26 mouse cellular contexts compared by ENCODE assay signal in the genomic region with DNA sequence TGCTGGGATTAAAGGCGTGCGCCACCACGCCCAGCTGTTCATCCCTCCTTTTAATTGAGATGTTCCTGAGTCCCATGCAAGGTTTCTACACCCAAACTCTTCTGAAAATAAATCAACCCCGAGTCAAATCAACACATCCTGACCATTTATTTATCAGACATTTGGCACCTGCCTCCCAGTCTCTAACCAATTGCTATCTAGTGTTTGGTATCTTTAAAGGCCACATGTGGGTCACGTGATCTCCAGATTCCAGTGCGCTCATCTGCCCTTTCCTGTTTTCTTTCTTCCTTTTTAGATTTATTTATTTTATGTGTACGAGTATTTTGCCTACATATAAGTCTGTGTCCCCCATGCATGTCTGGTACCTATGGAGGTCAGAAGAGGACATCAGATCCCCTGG. TPM values are rescaled to one million over a fixed set of nuclear protein-coding genes. Genes with fewer than 3 reads are reported as not detected.
DNase-seq lines count a peak whose midpoint lies in the region; ATAC-seq and TF ChIP-seq lines count a peak whose summit lies in the region.
"Had no signal": no experiment of that assay in that cellular context is flagged by ENCODE, and none has a peak within 500 bp of the region (broad histone marks: within the 10 kb centered on the region; RNA-seq: fewer than 3 reads in every experiment).

No protein-coding gene starts in this region.

- no peak for TF ChIP-seq EP300 in ES-Bruce4 (IDR thresholded peaks at IDR 0.05; ENCODE audit: insufficient read depth, low read depth, low read length)

- H3K27ac ChIP-seq in ES-Bruce4 (ENCODE audit: insufficient read depth, low read length) = peak overlapping the region; percentile 82
- peak overlapping the region; percentile 78 for H3K27ac ChIP-seq in bone marrow, adult 2 months (ENCODE audit: control insufficient read depth, insufficient read depth, low read depth, low read length, poor library complexity)
- H3K27ac ChIP-seq in liver, embryonic 13.5 days = peak overlapping the region; percentile 94
- H3K27ac ChIP-seq: embryonic facial prominence, embryonic 12.5 days; heart, adult 2 months; hindbrain, embryonic 14.5 days; kidney, embryonic 15.5 days; left cerebral cortex, adult 2 months; midbrain, embryonic 10.5 days had no signal

- H3K4me2 ChIP-seq in liver, embryonic 13.5 days = peak overlapping the region; percentile 45
- H3K4me2 ChIP-seq: embryonic facial prominence, embryonic 12.5 days; hindbrain, embryonic 14.5 days; kidney, embryonic 15.5 days had no signal

- no peaks in the 10 kb centered on the region for H3K9me3 ChIP-seq in ES-Bruce4 (replicated peaks; ENCODE audit: control insufficient read depth, insufficient read depth, low read length, poor library complexity, severe bottlenecking)
- no peaks in the 10 kb centered on the region for H3K9me3 ChIP-seq in liver, embryonic 13.5 days (replicated peaks)
- H3K9me3 ChIP-seq: embryonic facial prominence, embryonic 12.5 days; G1E; kidney, embryonic 15.5 days; midbrain, embryonic 10.5 days had no signal

- ATAC-seq in liver, embryonic 13.5 days (ENCODE audit: low read depth) = peak; percentile 23
- no peak for ATAC-seq in frontal cortex, adult (ENCODE audit: low TSS enrichment)
- ATAC-seq: forebrain, embryonic 16.5 days had no signal

- no peak for TF ChIP-seq CTCF in ES-Bruce4 (IDR thresholded peaks at IDR 0.05; ENCODE audit: low read depth, low read length)
- TF ChIP-seq CTCF in bone marrow, adult 2 months (IDR thresholded peaks at IDR 0.05; ENCODE audit: control insufficient read depth, insufficient read depth, low read length) = no peak

- 0 out of 2 replicates have a peak, but pooled peaks cover 2% of the 10 kb centered on the region for H3K36me3 ChIP-seq in ES-Bruce4 (ENCODE audit: control insufficient read depth, insufficient read depth, low read length, poor library complexity, severe bottlenecking)
- no peaks in the 10 kb centered on the region for H3K36me3 ChIP-seq in liver, embryonic 13.5 days
- H3K36me3 ChIP-seq: embryonic facial prominence, embryonic 12.5 days; G1E; kidney, embryonic 15.5 days; midbrain, embryonic 10.5 days had no signal

- H3K4me3 ChIP-seq in ES-Bruce4 (ENCODE audit: low read depth, low read length) = no peak overlapping the region
- H3K4me3 ChIP-seq in bone marrow, adult 2 months (replicated peaks; ENCODE audit: control insufficient read depth, low read depth, low read length) = no peak overlapping the region
- H3K4me3 ChIP-seq in liver, embryonic 13.5 days (replicated peaks) = no peak overlapping the region
- H3K4me3 ChIP-seq: embryonic facial prominence, embryonic 12.5 days; heart, adult 2 months; kidney, embryonic 15.5 days; left cerebral cortex, adult 2 months; midbrain, embryonic 10.5 days had no signal

- H3K9ac ChIP-seq in ES-Bruce4 (ENCODE audit: low read depth, poor library complexity, severe bottlenecking) = no peak overlapping the region; the same call in 1 of the 2 replicates
- H3K9ac ChIP-seq in liver, embryonic 13.5 days = peak overlapping the region; percentile 65; the same call in 1 of the 2 replicates
- H3K9ac ChIP-seq: embryonic facial prominence, embryonic 12.5 days; hindbrain, embryonic 14.5 days; kidney, embryonic 15.5 days had no signal

- no peak for TF ChIP-seq POLR2A in ES-Bruce4 (IDR thresholded peaks at IDR 0.05; ENCODE audit: insufficient read depth, low read length)
- TF ChIP-seq POLR2A in bone marrow, adult 2 months (IDR thresholded peaks at IDR 0.05; ENCODE audit: borderline replicate concordance, control insufficient read depth, low read depth, low read length) = no peak

- DNase-seq in liver, embryonic 13.5 days = peak; percentile 64
- peak; percentile 30 to 60 for DNase-seq in spleen, postnatal 10 days (ENCODE audit: low spot score in 2 of 2)
- no peak for DNase-seq in lung, postnatal 4 days
- DNase-seq in adrenal gland, adult 8-10 months = no peak
- DNase-seq: cerebellum, adult 9-10 months; gastrocnemius, postnatal 10 days; heart, adult 2 months; heart, postnatal 36 days; kidney, postnatal 4 days; layer of hippocampus, adult 9-11 months; left cerebral cortex, postnatal 4 days; lung, postnatal 14 days; right cerebral cortex, postnatal 25 days; thymus, postnatal 4 days had no signal

- 74% methylated on average over 7 of the region's 7 CpGs for WGBS in bone marrow, adult 2 months
- 57% methylated on average over 7 of the region's 7 CpGs for WGBS in liver, embryonic 13.5 days (ENCODE audit: insufficient replicate concordance)

- peaks cover 7% of the 10 kb centered on the region for H3K4me1 ChIP-seq in ES-Bruce4 (ENCODE audit: control insufficient read depth, insufficient read depth, low read length)
- peaks cover 1% of the 10 kb centered on the region; the same call in 1 of the 2 replicates for H3K4me1 ChIP-seq in bone marrow, adult 2 months (ENCODE audit: control insufficient read depth, insufficient read depth, low read length)
- peaks cover 84% of the 10 kb centered on the region for H3K4me1 ChIP-seq in liver, embryonic 13.5 days (replicated peaks)

- H3K27me3 ChIP-seq in ES-Bruce4 (ENCODE audit: control insufficient read depth, insufficient read depth, low read length, poor library complexity, severe bottlenecking) = no peaks in the 10 kb centered on the region
- H3K27me3 ChIP-seq in liver, embryonic 13.5 days = 0 out of 2 replicates have a peak, but pooled peaks cover 5% of the 10 kb centered on the region

RNA-seq across cellular contexts. Expression of a gene that starts 3.4 kb away (rescaled TPM):
- polyA plus RNA-seq in ES-Bruce4 (2011; ENCODE audit: insufficient read depth, insufficient read length, low read depth, missing spikeins) = 350 and 361 TPM in 2 replicates
- polyA plus RNA-seq in bone marrow, adult 2 months (2011; ENCODE audit: insufficient read depth, insufficient read length, low replicate concordance, missing spikeins) = 291 and 446 TPM in 2 replicates
- polyA plus RNA-seq in liver, embryonic 13.5 days (2015; fragmentation: Nextera tagmentation; extraction: Ambion mirVana) = 197 and 202 TPM in 2 replicates
- total RNA-seq in adrenal gland, adult 8-10 months (2022) = 10 to 100 TPM; 69.0 to 90.4 (median 76.6) TPM

RNA-seq across cellular contexts. Expression of a gene that starts 42.7 kb away (rescaled TPM):
- polyA plus RNA-seq in ES-Bruce4 (2011; ENCODE audit: insufficient read depth, insufficient read length, low read depth, missing spikeins) = 0.90 and 1.3 TPM in 2 replicates
- 2.3 and 2.9 TPM in 2 replicates for polyA plus RNA-seq in bone marrow, adult 2 months (2011; ENCODE audit: insufficient read depth, insufficient read length, low replicate concordance, missing spikeins)
- polyA plus RNA-seq in liver, embryonic 13.5 days (2015; fragmentation: Nextera tagmentation; extraction: Ambion mirVana) = 0.18 and 0.27 TPM in 2 replicates
- total RNA-seq in adrenal gland, adult 8-10 months (2022) = under 1 TPM; 0.15 to 0.86 (median 0.67) TPM
- total RNA-seq: left cerebral cortex, adult 2 months; left cerebral cortex, postnatal 4 days; midbrain, postnatal 0 days had no signal
- polyA plus RNA-seq: cortical plate, adult 2 months; G1E had no signal

RNA-seq across cellular contexts. Expression of a gene that starts 46.2 kb away (rescaled TPM):
- polyA plus RNA-seq in ES-Bruce4 (2011; ENCODE audit: insufficient read depth, insufficient read length, low read depth, missing spikeins) = 49.6 and 52.7 TPM in 2 replicates
- polyA plus RNA-seq in bone marrow, adult 2 months (2011; ENCODE audit: insufficient read depth, insufficient read length, low replicate concordance, missing spikeins) = 9.4 and 13.6 TPM in 2 replicates
- polyA plus RNA-seq in liver, embryonic 13.5 days (2015; fragmentation: Nextera tagmentation; extraction: Ambion mirVana) = 6.8 and 8.0 TPM in 2 replicates
- total RNA-seq in adrenal gland, adult 8-10 months (2022) = 10 to 100 TPM; 32.3 to 57.1 (median 44.0) TPM

Comparison
In these comparisons a context has a peak if more than half of its experiments do, and no peak if none do; other contexts are left out.
1. DNase-seq: peak in liver, embryonic 13.5 days (single experiment) and spleen, postnatal 10 days (2 of 2); none in lung, postnatal 4 days (0 of 2) and adrenal gland, adult 8-10 months (single experiment).
2. Peak in every context shown above with its lines, with median percentiles within 50 percentile points of each other: H3K27ac ChIP-seq.